Mouse (Mus musculus): Measurements from ENCODE around the gene 1810030O07Rik. TPM values are rescaled to one million over a fixed set of nuclear protein-coding genes. Genes with fewer than 3 reads are reported as not detected.
"Not testable (repeated sequence)": the region's sequence is repeated elsewhere in the genome, so short reads cannot be mapped to it uniquely, and the experiment has no call there.

Gene 1810030O07Rik
- polyA plus RNA-seq, 1 experiment from 2014 or later, result 24.3 TPM

GRCm38 (mm10) chrX:12611211-12611610 is 62.3 kb downstream of the 1810030O07Rik start:
- Histone ChIP-seq H3K27me3 (replicated peaks) (no peaks in the 10 kb centered on the region), H3K4me1 (no peaks in the 10 kb centered on the region), H3K4me3 (replicated peaks) (no peak overlapping the region), H3K9me3 (replicated peaks) (no peaks in the 10 kb centered on the region), H3K4me2 (no peak overlapping the region), H3K36me3 (peaks cover 15% of the 10 kb centered on the region), H3K27ac (replicated peaks) (no peak overlapping the region), H3K9ac (replicated peaks) (no peak overlapping the region)
- ATAC-seq (ENCODE audit: low FRiP score), result no peak
- 62% methylated on average over 2 of the region's 2 CpGs for WGBS

- not testable (repeated sequence) for H3K4me1 ChIP-seq; H3K4me2 ChIP-seq; H3K27ac ChIP-seq (replicated peaks); ATAC-seq (ENCODE audit: low FRiP score); H3K9ac ChIP-seq (replicated peaks); H3K9me3 ChIP-seq (replicated peaks); H3K27me3 ChIP-seq (replicated peaks); H3K4me3 ChIP-seq (replicated peaks)
- H3K36me3 ChIP-seq, result peaks cover 15% of the 10 kb centered on the region
These were observed 62.9 kb downstream of the 1810030O07Rik start for GRCm38 (mm10) chrX:12610541-12610940.

Other genes starting within 250 kb of the 1810030O07Rik start
- 212 and 226 TPM in 2 replicates for gene Atp6ap2, start 85.9 kb downstream of the 1810030O07Rik start, polyA plus RNA-seq (2015; fragmentation: Nextera tagmentation; extraction: Ambion mirVana)
- 11.9 and 13.2 TPM in 2 replicates for gene Med14, start 88.4 kb upstream of the 1810030O07Rik start, polyA plus RNA-seq (2015; fragmentation: Nextera tagmentation; extraction: Ambion mirVana)

Measured in neural tube, embryonic 15.5 days (tissue).